In genomic region chr9:59036732-59037341, GRCm38 (mm10) we compare ENCODE assay signal across 8 mouse cellular contexts. TPM values are rescaled to one million over a fixed set of nuclear protein-coding genes. Genes with fewer than 3 reads are reported as not detected.
DNase-seq lines count a peak whose midpoint lies in the region; ATAC-seq lines count a peak whose summit lies in the region.

No protein-coding gene starts in this region.

- peak overlapping the region; percentile 73 for H3K4me2 ChIP-seq in limb, embryonic 11.5 days (ENCODE audit: low read depth, severe bottlenecking)
- peak overlapping the region; percentile 79 for H3K4me2 ChIP-seq in neural tube, embryonic 14.5 days (ENCODE audit: low read depth, low read length)

- no peaks in the 10 kb centered on the region for H3K27me3 ChIP-seq in heart, embryonic 10.5 days (ENCODE audit: insufficient read depth, poor library complexity, severe bottlenecking)
- no peaks in the 10 kb centered on the region for H3K27me3 ChIP-seq in limb, embryonic 11.5 days (ENCODE audit: control insufficient read depth, insufficient read depth, low read length)
- H3K27me3 ChIP-seq in neural tube, embryonic 14.5 days (ENCODE audit: control insufficient read depth, insufficient read depth, low read length), result no peaks in the 10 kb centered on the region

- DNase-seq in heart, embryonic 10.5 days (ENCODE audit: low spot score), result no peak
- DNase-seq in heart, adult 18-20 months, result no peak
- peak; percentile 54 for DNase-seq in urinary bladder, postnatal 14 days (ENCODE audit: low spot score)
- DNase-seq in urinary bladder, postnatal 36 days (ENCODE audit: low spot score in 2 of 2), result no peak
- peak; percentile 52 for DNase-seq in forelimb bud, embryonic 11.5 days (ENCODE audit: low read depth, low spot score)
- no peak for DNase-seq in limb, embryonic 11.5 days (ENCODE audit: low spot score)
- no peak for DNase-seq in thymus, postnatal 0 days (ENCODE audit: low spot score)

- H3K9me3 ChIP-seq in heart, embryonic 10.5 days, result no peaks in the 10 kb centered on the region
- no peaks in the 10 kb centered on the region for H3K9me3 ChIP-seq in limb, embryonic 11.5 days (ENCODE audit: control insufficient read depth, low read length)
- no peaks in the 10 kb centered on the region for H3K9me3 ChIP-seq in neural tube, embryonic 14.5 days (ENCODE audit: control insufficient read depth, low read length)

- no peaks in the 10 kb centered on the region for H3K36me3 ChIP-seq in heart, embryonic 10.5 days
- no peaks in the 10 kb centered on the region for H3K36me3 ChIP-seq in limb, embryonic 11.5 days (ENCODE audit: control insufficient read depth, insufficient read depth, low read length)
- no peaks in the 10 kb centered on the region for H3K36me3 ChIP-seq in neural tube, embryonic 14.5 days (ENCODE audit: control insufficient read depth, insufficient read depth, low read length)

- H3K9ac ChIP-seq in limb, embryonic 11.5 days (ENCODE audit: low read length), result peak overlapping the region; percentile 93
- H3K9ac ChIP-seq in neural tube, embryonic 14.5 days (replicated peaks; ENCODE audit: low read depth, low read length), result peak overlapping the region; percentile 95

- WGBS in heart, embryonic 10.5 days, result under 1% methylated on average over 56 of the region's 56 CpGs
- WGBS in limb, embryonic 11.5 days, result under 1% methylated on average over 52 of the region's 56 CpGs
- WGBS in neural tube, embryonic 14.5 days, result under 1% methylated on average over 48 of the region's 56 CpGs

- H3K4me1 ChIP-seq in heart, embryonic 10.5 days, result peaks cover 24% of the 10 kb centered on the region
- no peaks in the 10 kb centered on the region for H3K4me1 ChIP-seq in limb, embryonic 11.5 days (ENCODE audit: control insufficient read depth, insufficient read depth, low read length)
- peaks cover 17% of the 10 kb centered on the region for H3K4me1 ChIP-seq in neural tube, embryonic 14.5 days (ENCODE audit: control insufficient read depth, insufficient read depth, low read length)

- H3K27ac ChIP-seq in heart, embryonic 10.5 days, result peak overlapping the region; percentile 99
- H3K27ac ChIP-seq in limb, embryonic 11.5 days (replicated peaks; ENCODE audit: low read depth, low read length), result peak overlapping the region; percentile 98
- peak overlapping the region; percentile 100 for H3K27ac ChIP-seq in neural tube, embryonic 14.5 days (ENCODE audit: low read depth, low read length)

- ATAC-seq in limb, embryonic 11.5 days (ENCODE audit: insufficient number of reproducible peaks, low FRiP score, low TSS enrichment, low read depth), result peak; percentile 28
- peak; percentile 57 for ATAC-seq in neural tube, embryonic 14.5 days (ENCODE audit: low read depth)

- H3K4me3 ChIP-seq in heart, embryonic 10.5 days, result peak overlapping the region; percentile 95
- H3K4me3 ChIP-seq in limb, embryonic 11.5 days (ENCODE audit: low read depth, low read length), result peak overlapping the region; percentile 92
- peak overlapping the region; percentile 98 for H3K4me3 ChIP-seq in neural tube, embryonic 14.5 days (ENCODE audit: low read depth, low read length)

RNA-seq across cellular contexts. Expression of gene Neo1, which starts 0.6 kb away (rescaled TPM):
- polyA plus RNA-seq in heart, embryonic 10.5 days (2016; fragmentation: Nextera tagmentation; extraction: Ambion mirVana), result 28.6 and 31.0 TPM in 2 replicates
- total RNA-seq in heart, adult 18-20 months (2021), result 10 to 100 TPM; 47.4 to 51.6 TPM
- 43.2 and 44.7 TPM in 2 replicates for polyA plus RNA-seq in limb, embryonic 11.5 days (2014; fragmentation: Nextera tagmentation; extraction: Ambion mirVana)
- polyA plus RNA-seq in neural tube, embryonic 14.5 days (2014; fragmentation: Nextera tagmentation; extraction: Ambion mirVana), result 58.5 and 59.7 TPM in 2 replicates
- 2.1 TPM in 2 replicates for polyA plus RNA-seq in thymus, postnatal 0 days (2015; fragmentation: Nextera tagmentation; extraction: Ambion mirVana)

Comparison
In these comparisons a context has a peak if more than half of its experiments do, and no peak if none do; other contexts are left out.
1. DNase-seq: peak in urinary bladder, postnatal 14 days (single experiment) and forelimb bud, embryonic 11.5 days (single experiment); none in heart, embryonic 10.5 days (single experiment), heart, adult 18-20 months (0 of 2), urinary bladder, postnatal 36 days (0 of 2), limb, embryonic 11.5 days (single experiment) and thymus, postnatal 0 days (single experiment).
2. Peak in every context shown above with its lines, with median percentiles within 50 percentile points of each other: H3K27ac ChIP-seq and H3K4me3 ChIP-seq.